Mouse (Mus musculus) myocyte (in vitro differentiated cells): ENCODE measurements at regions not wholly inside any gene's neighbourhood (a gene's known extent, or its start where the extent isn't known, plus 50 kb on each side); places are given as distances from the start of the nearest gene placed in this dataset.

Experiments used
- E2F4 ChIP-seq: IDR thresholded peaks from one replicate; pipeline ENCODE4 v1.6.1; 2011; ENCODE audit warnings: mild to moderate bottlenecking, control low read depth, moderate library complexity; ENCODE audit not compliant: insufficient read depth
- MYOD1 ChIP-seq, 3 experiments: IDR thresholded peaks; one replicate each; pipeline ENCODE4 v1.6.1; 2011; ENCODE audit warnings: control low read depth in 2 of 3, low read depth in 2 of 3, mild to moderate bottlenecking in 2 of 3, moderate library complexity in 1 of 3; ENCODE audit not compliant: insufficient read length in 2 of 3, control insufficient read depth in 1 of 3
- MYOG ChIP-seq, 3 experiments: IDR thresholded peaks; one replicate each; pipeline ENCODE4 v1.6.1; 2011; ENCODE audit warnings: control low read depth in 2 of 3, low read depth in 2 of 3, mild to moderate bottlenecking in 2 of 3; ENCODE audit not compliant: insufficient read length in 2 of 3, control insufficient read depth in 1 of 3, insufficient read depth in 1 of 3
- POLR2A ChIP-seq: IDR thresholded peaks from one replicate; pipeline ENCODE4 v1.6.1; 2011; ENCODE audit warnings: low read depth, mild to moderate bottlenecking, control low read depth, moderate library complexity; ENCODE audit not compliant: insufficient read length

DNA sequence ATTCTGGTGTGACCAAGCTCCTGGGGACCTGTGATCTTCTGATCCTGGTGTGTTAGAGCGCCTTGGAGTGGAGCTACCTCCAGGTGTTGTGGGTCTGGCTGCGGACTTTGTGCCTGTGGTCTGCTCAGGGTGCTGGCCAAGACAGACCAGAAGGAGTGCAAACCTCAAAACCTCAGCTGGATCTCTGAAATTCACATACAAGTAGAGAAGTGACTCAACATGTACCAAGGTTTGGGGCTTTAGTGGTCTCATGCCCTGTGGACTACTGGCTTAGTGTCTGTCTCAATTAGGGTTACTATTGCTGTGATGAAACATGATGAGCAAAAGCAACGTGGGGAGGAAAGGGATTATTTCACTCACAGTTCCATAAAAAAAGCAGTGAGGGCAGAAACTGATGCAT, 182.7 kb upstream of the Ptger4 start:
- TF ChIP-seq MYOG (IDR thresholded peaks at IDR 0.05; ENCODE audit: control insufficient read depth in 1 of 3, insufficient read depth in 1 of 3, insufficient read length in 2 of 3, low read depth in 2 of 3) (no peak), POLR2A (no peak), MYOD1 (IDR thresholded peaks at IDR 0.05; ENCODE audit: control insufficient read depth in 1 of 3, insufficient read length in 2 of 3, low read depth in 2 of 3) (no peak), E2F4 (no peak)
